Mouse (Mus musculus) c-Kit-positive CD71-negative TER-119-negative erythroid progenitor cells, embryonic 14.5 days (primary cell): Measurements from ENCODE around the gene Olfr19.
"Not testable (repeated sequence)": the region's sequence is repeated elsewhere in the genome, so short reads cannot be mapped to it uniquely, and the experiment has no call there.

Source experiments
- DNase-seq: peaks from one replicate; pipeline ENCODE4 v3.0.0-alpha.2; 2013; ENCODE audit warnings: low read depth

Olfr19 gene

DNA sequence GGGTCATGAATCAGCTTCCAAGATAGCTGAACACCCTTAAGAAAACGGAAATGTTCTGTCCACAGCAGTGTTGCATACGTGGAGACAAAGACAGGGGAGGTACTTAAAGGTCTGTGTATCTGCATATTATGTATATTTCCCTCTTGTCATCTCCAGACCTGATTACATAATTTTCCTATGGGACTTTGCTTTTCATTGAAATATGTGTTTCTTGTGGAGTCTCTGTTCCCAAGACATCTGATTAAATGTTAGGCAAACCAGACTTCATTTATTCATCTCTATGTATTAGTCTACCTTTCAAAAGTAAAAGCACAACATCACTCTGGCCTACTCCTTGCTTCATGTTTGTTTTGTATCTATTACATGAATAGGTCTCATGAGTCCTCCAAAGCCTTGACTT, at the start of gene Olfr19:
Olfr19 (minus strand) TSS at position 101 of the 400 bp plus-strand sequence.
- DNase-seq, result no peak

DNA sequence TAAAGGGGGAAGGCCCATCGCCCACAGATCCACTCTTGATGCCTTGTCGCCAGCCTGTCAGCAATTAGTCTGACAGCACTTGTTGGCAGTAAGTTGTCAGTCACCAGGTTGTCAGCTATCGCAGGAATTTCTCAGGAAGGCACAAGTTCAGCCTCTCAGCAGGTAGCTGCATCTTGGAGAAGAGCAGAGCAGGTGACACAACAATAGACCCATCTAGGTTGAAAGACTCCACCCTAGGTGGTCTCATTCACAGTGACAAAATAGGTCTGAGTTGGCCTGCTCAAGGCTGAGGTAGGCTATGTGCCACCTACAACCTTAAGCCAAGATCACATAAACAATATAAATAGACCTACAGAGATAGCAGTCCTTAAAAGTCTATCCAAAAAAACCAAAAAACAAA, 8.8 kb upstream of the Olfr19 start:
- no peak for DNase-seq

DNA sequence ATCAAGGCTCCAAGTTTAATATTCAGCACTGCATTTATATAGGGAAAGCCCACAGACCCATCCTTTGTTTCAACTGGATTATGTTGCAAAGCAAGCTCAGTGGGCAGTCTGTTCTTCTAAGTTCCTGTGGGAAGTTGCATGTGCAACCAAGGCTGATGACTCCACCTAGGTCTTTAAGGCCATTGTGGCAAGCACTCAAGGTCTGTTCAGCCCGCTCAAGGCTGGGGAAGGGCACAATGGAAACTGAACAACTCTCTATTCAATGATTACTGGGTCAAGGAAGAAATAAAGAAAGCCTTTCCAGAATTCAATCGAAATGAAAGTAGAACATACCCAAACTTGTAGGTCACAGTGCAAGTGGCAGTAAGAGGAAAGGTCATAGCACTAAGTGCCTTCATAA, 7.8 kb upstream of the Olfr19 start:
- no peak for DNase-seq

DNA sequence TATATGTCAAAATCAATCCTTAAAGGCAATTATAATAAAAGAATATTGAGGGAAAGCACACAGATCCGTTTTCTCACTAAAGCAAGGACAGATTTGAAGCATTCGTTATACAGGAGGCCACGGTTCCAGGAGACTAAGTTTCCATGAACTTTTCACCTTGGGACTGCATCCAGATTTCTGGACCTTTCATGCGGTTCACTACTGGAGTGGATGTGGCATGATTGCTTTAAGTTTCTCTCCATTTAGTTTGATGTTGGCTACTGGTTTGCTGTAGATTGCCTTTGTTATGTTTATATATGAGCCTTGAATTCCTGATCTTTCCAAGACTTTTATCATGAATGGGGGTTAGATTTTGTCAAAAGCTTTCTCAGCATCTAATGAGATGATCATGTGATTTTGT, 11.2 kb downstream of the Olfr19 start:
- no peak for DNase-seq

DNA sequence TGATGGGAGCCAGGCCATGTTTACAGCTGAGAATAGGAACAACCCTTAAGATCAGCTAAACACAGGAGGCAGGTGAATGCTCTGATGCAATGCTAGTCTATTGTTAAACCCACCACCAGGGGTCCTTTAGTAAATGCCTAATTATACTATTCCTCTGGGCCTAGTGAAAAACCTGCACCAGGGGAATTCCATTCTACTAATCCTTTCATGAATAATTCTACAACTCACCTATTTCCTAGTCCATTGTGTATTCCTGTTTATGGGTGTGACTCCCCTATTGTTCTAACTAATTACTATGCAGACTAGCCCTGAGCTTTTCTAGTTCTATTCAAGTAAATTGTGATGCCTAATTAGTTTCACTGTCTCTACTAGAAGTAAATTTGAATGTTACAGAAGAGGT, 11.7 kb downstream of the Olfr19 start:
- DNase-seq, result not testable (repeated sequence)

DNA sequence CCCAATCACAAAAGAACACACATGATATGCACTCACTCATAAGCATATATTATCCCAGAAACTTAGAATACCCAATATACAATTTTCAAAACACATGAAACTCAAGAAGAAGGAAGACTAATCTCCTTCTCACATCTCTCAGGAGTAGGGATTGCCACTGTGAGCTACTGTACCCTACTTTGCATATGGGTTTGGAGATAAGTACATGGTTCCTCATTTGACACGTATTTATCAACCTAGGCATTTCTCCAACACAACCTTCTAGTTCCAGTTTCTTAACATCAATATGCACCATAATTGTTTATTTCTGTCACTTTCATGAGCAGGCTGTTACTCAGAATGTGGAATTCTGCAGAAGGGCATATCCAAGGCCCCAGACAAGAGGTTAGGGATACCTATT, 31.1 kb downstream of the Olfr19 start:
- DNase-seq, result no peak

DNA sequence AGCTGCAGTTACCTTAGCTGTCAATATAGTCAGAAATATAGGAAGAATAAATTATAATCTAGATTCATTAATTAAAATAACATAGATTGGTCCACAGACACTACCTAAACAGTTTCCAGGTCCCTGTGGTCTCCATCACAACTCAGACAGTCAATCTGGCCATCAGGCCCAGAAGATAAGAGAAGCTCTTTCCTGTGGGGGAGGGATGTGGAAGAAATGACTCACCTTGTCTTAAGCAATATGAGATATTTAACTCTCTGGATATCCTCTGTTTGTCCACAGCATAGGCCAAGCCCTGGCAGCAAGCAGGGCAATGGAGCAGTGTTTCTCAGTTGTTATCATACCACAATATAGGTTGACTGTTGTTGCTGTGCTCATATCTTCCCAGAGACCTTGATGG, 42.5 kb downstream of the Olfr19 start:
- DNase-seq, result no peak
